Mouse (Mus musculus): ENCODE measurements around the gene Ggt6.

Gene Ggt6

GRCm38 (mm10) chr11:72475408-72475807, 40.1 kb downstream of the Ggt6 start:
- DNase-seq (ENCODE audit: low spot score in 2 of 2): no peak

GRCm38 (mm10) chr11:72476074-72476625, 40.8 kb downstream of the Ggt6 start:
- DNase-seq (ENCODE audit: low spot score in 2 of 2): no peak

- DNase-seq (ENCODE audit: low spot score in 2 of 2): no peak
Observed at GRCm38 (mm10) chr11:72477182-72477581, 41.9 kb downstream of the Ggt6 start.

- no peak for DNase-seq (ENCODE audit: low spot score in 2 of 2)
Observed at GRCm38 (mm10) chr11:72477653-72478052, 42.3 kb downstream of the Ggt6 start.

GRCm38 (mm10) chr11:72478228-72478627, 42.9 kb downstream of the Ggt6 start:
- no peak for DNase-seq (ENCODE audit: low spot score in 2 of 2)

GRCm38 (mm10) chr11:72479499-72479898, 44.2 kb downstream of the Ggt6 start:
- no peak for DNase-seq (ENCODE audit: low spot score in 2 of 2)

GRCm38 (mm10) chr11:72481313-72481712, 46.0 kb downstream of the Ggt6 start:
- no peak for DNase-seq (ENCODE audit: low spot score in 2 of 2)

GRCm38 (mm10) chr11:72481952-72482351, 46.6 kb downstream of the Ggt6 start:
- no peak for DNase-seq (ENCODE audit: low spot score in 2 of 2)

GRCm38 (mm10) chr11:72484549-72484948, 49.2 kb downstream of the Ggt6 start:
- DNase-seq (ENCODE audit: low spot score in 2 of 2): peak in 1 of 2 experiments; percentile 42

- DNase-seq (ENCODE audit: low spot score in 2 of 2): no peak
Observed at GRCm38 (mm10) chr11:72485157-72485556, 49.8 kb downstream of the Ggt6 start.

- no peak for DNase-seq (ENCODE audit: low spot score in 2 of 2)
Observed at GRCm38 (mm10) chr11:72485960-72486359, 50.6 kb downstream of the Ggt6 start.

- no peak for DNase-seq (ENCODE audit: low spot score in 2 of 2)
Observed at GRCm38 (mm10) chr11:72487171-72487570, 51.8 kb downstream of the Ggt6 start.

- no peak for DNase-seq (ENCODE audit: low spot score in 2 of 2)
Observed at GRCm38 (mm10) chr11:72487739-72488138, 52.4 kb downstream of the Ggt6 start.

All from natural killer cell, adult 2 months (primary cell).